Mouse (Mus musculus) T-helper 17 cell (primary cell): Measurements from ENCODE around the gene Ccdc93.

ENCODE experiments used
- in situ Hi-C, 2 experiments: fragments of 300-600 bp; cut with MboI, MseI; formaldehyde crosslinking; loops; 1 replicate in 1 of 2; 2 replicates in 1 of 2; pipeline ENCODE4 v1.15.1; 2025; ENCODE audit warnings: high pct_unique_total_duplicates in 2 of 2

The Ccdc93 gene

DNA sequence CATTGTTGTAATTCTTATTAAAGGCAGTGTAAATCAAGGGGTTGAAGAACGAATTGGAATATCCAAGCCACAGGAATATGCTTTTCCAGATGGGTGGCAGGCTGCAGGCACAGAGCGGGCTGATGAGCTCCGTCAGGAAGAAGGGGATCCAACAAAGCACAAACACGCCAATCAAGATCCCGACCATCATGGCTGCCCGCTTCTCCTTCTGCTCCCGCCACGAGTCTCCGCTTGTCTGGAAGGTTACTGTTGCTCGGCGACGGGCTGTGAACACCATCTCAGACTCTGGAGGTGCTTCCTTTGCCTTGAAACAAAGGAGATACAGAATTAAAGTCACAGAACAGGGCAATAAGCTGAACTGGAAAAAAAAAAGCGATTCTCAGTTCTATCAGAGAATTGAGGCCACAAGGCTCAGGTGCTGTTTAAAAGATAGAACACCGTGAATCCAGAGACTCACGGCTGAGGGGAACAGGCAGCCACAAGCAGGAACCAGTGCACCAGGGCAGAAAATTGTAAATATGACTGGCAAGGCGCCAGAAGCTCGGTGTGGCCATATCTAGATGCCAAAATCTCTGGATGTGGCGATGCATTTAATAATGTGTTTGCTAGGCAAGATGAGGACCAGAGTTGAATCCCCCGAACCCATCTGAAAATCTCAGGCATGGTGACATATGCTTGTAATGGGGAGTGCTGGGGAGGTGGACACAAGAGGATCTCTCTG lies 79.7 kb downstream of the Ccdc93 start:
- in situ Hi-C loops: no loop called here

GRCm38 (mm10) chr1:121511186-121511585 lies 80.3 kb downstream of the Ccdc93 start:
- in situ Hi-C loops: no loop called here

DNA sequence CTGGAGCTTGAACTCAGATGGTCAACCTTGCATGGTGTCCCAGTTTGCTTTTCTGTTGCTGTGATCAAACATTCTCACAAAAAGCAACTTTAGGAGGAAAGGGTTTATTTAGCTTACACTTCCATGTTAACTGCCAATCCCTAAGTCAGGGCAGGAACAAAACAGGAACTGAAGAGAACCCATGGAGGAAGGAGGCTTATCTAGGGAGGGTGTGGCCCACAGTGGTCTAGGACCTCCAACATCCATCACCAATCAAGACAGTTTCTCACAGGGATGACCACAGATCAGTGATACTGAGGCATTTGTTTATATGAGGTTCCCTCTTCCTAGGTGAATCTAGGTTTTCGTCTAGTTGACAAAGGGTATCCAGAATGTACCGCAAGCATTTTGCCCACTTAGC lies 81.1 kb downstream of the Ccdc93 start:
- in situ Hi-C loops: no loop called here

DNA sequence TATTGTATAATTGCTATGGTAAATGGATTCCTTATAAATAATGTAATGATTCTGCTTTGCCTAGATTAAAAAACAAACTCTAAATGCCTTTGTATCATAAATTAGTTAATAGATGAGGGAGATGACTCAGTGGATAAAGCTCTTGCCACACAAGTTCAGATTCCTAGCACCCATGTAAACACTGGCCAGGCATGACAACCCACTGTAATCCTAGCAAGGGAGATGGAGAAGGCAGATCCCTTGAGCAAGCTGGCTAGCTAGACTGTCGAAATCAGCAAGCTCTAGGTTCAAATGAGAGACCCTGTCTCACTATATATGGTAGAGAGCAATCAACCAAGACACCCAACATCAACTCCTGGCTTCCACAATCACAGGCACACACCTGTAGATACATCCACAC lies 87.8 kb downstream of the Ccdc93 start:
- in situ Hi-C loops: no loop called here

DNA sequence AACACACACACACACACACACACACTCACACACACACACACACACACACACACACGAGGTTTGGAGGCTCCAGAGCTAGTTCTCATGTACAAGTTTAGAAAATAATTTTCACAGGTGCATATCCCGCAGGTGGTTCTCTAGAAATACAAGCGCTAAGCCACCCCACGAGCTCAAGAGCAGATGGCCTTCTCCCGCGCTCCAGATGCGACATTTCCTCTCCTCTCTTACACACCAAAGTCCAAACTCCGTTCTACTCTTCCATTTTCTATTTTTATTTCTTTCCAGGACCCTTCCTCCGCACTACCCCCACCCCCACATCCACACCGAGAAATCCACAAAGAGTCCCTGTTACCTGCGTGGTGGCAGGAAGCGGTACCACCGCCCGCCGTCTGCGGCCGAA lies 96.2 kb downstream of the Ccdc93 start:
- in situ Hi-C loops: no loop called here

- in situ Hi-C loops: no loop called here
Observed at GRCm38 (mm10) chr1:121527600-121528398, 97.0 kb downstream of the Ccdc93 start.

- in situ Hi-C loops: no loop called here
Observed at GRCm38 (mm10) chr1:121528399-121528720, 97.5 kb downstream of the Ccdc93 start, which contains the start of gene Htr5b. TSS of gene Htr5b (minus strand) at chr1:121528465.

DNA sequence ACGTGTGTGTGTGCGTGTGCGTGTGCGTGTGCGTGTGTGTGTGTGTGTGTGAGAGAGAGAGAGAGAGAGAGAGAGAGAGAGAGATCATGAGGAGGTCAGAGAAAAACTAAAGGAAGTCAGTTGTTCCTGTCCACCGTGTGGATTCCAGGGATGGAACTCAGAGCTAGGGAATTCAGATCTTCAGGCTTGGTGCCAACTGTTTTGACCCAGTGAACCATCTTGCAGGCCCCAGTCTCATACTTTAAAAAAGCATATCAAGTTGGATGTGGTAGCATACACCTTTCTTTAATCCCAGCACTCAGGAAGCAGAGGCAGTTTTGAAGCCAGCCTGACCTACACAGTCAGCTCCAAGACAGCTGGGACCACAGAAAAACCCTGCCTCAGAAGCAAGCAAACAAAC lies 98.4 kb downstream of the Ccdc93 start:
- in situ Hi-C loops: no loop called here

GRCm38 (mm10) chr1:121531439-121531838 lies 100.6 kb downstream of the Ccdc93 start:
- in situ Hi-C loops: no loop called here

DNA sequence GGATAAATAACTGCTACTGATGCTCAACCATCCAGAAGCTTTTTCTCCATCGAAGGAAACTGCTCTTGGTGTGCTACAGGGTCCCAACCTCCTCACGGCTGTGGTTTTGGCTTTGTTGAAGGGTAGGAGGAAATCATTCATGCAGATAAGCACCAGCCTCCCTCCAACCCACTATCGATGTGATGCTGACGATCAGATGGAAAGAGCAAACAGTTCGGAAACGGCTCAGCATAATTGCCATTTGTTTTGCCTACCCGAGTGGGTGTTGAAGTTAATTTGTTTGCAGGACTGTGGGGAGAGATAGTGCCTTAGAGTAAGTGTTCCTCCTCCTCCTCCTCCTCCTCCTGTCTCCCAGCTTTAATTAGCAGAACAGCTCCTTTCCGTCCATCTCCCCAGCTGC lies 109.5 kb downstream of the Ccdc93 start:
- in situ Hi-C loops: no loop called here

- in situ Hi-C loops: no loop called here
Observed at GRCm38 (mm10) chr1:121546844-121547243, 116.0 kb downstream of the Ccdc93 start.

- in situ Hi-C loops: no loop called here
Observed at GRCm38 (mm10) chr1:121548667-121549066, 117.8 kb downstream of the Ccdc93 start.

- in situ Hi-C loops: no loop called here
Observed at GRCm38 (mm10) chr1:121549456-121549855, 118.6 kb downstream of the Ccdc93 start.

DNA sequence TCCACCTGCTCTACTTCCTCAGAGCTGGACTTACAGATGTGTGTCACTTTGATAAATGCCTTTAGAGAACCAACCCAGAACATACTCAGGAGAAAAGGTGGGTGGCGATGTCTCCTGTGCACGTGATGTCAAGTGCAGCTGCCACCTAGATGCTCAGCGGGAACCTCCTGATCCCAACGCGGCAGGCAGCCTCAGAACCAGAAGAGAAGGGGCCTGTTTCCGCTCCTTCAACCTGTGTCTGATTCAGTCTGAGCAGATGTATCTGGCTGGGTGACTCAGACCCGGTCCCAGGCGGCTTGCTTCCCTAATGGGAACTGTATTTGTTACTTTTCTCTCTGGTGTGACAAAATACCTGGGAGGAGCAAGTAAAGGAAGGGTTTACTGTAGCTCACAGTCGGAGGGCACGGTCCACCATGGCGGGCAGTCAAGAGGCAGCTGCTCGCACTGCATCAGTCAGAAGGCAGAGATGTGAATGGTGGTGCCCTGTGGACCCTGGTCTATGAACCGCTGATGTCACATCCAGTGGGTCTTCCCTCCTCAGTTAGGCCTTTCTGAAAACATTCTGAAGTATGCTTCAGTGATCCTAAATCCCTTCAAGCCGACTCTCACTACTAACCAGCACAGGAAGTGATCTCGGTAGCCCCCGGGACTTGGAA lies 120.1 kb downstream of the Ccdc93 start:
- in situ Hi-C loops: no loop called here

DNA sequence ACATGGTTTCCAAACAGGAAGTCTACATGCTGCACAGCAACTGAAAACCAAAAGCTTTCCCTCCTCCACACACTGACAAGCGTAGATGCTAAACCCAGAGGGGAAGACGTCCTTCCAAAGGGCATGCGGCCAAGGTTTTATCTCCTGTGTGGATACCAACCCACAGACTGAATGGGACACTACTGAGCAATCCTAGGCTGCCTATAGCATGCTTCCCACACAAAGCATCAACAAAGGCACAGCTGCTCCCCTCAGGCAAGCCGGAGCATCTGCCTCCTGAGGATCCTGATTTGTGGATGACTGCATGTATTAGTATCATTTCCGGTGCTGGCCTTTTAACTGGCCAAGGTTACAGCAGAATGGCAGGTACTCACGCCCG lies 120.6 kb downstream of the Ccdc93 start:
- in situ Hi-C loops: no loop called here
